Mouse (Mus musculus) forebrain, embryonic 15.5 days (tissue): ENCODE results near the gene Phc2. TPM values are rescaled to one million over a fixed set of nuclear protein-coding genes. Genes with fewer than 3 reads are reported as not detected.
A peak's percentile ranks its signal among the peaks of the same experiment; 100 is the strongest.

Source experiments
- ATAC-seq: fragments of 200-750 bp; cut with Nextera tagmentation; replicated peaks from 2 replicates; pipeline ENCODE4 v1.8.0; 2017; ENCODE audit warnings: mild to moderate bottlenecking, moderate TSS enrichment, moderate library complexity
- H3K27ac ChIP-seq: fragments of 300-500 bp; sonication (generic); replicated peaks from 2 replicates; pipeline ENCODE4 v1.5.1; 2015; ENCODE audit warnings: mild to moderate bottlenecking, inconsistent platforms
- H3K27me3 ChIP-seq: fragments of 300-500 bp; sonication (generic); 2 replicates; pipeline ENCODE4 v1.6.1; 2015; ENCODE audit warnings: inconsistent platforms
- H3K36me3 ChIP-seq: fragments of 300-500 bp; sonication (generic); 2 replicates; pipeline ENCODE4 v1.6.1; 2015; ENCODE audit warnings: mild to moderate bottlenecking, inconsistent platforms
- H3K4me1 ChIP-seq: fragments of 300-500 bp; sonication (generic); 2 replicates; pipeline ENCODE4 v1.6.1; 2015; ENCODE audit warnings: inconsistent platforms
- H3K4me2 ChIP-seq: fragments of 300-500 bp; sonication (generic); replicated peaks from 2 replicates; pipeline ENCODE4 v1.6.1; 2015; ENCODE audit warnings: mild to moderate bottlenecking, inconsistent platforms
- H3K4me3 ChIP-seq: fragments of 300-500 bp; sonication (generic); 2 replicates; pipeline ENCODE4 v1.5.1; 2015; ENCODE audit warnings: mild to moderate bottlenecking, inconsistent platforms
- H3K9ac ChIP-seq: fragments of 300-500 bp; sonication (generic); replicated peaks from 2 replicates; pipeline ENCODE4 v1.6.1; 2015; ENCODE audit warnings: mild to moderate bottlenecking, inconsistent platforms
- H3K9me3 ChIP-seq: fragments of 300-500 bp; sonication (generic); 2 replicates; pipeline ENCODE4 v1.6.1; 2016; ENCODE audit warnings: inconsistent platforms
- WGBS: fragments of 180-500 bp; shearing (Covaris S2); methylation state at CpG from one replicate; pipeline ENCODE4 v1.1.7; 2015; ENCODE audit warnings: mixed read lengths; 5-methylcytosine and 5-hydroxymethylcytosine counted together
- polyA plus RNA-seq: library from polyadenylated mRNA; unstranded; fragments of >200 nt; fragmentation: Nextera tagmentation; extraction: Ambion mirVana; gene quantifications from 2 replicates; pipeline ENCODE4 v1.2.1, GENCODE M21; 2015

The Phc2 gene
- polyA plus RNA-seq, 1 experiment from 2014 or later, result 88.3 TPM

- no peak overlapping the region for H3K27ac ChIP-seq
- H3K4me1 ChIP-seq, result peaks cover 12% of the 10 kb centered on the region
- no peaks in the 10 kb centered on the region for H3K36me3 ChIP-seq
- H3K27me3 ChIP-seq, result no peaks in the 10 kb centered on the region
- no peak overlapping the region for H3K4me3 ChIP-seq
- no peak overlapping the region for H3K4me2 ChIP-seq
- H3K9me3 ChIP-seq, result no peaks in the 10 kb centered on the region
- no peak overlapping the region for H3K9ac ChIP-seq
- no peak for ATAC-seq
- 51% methylated on average over 8 of the region's 8 CpGs for WGBS
Measured at GRCm38 (mm10) chr4:128681126-128681525, 26.6 kb downstream of the Phc2 start.

GRCm38 (mm10) chr4:128682281-128682680, 27.8 kb downstream of the Phc2 start:
- H3K9ac ChIP-seq, result no peak overlapping the region
- no peak overlapping the region for H3K27ac ChIP-seq
- no peak for ATAC-seq
- H3K27me3 ChIP-seq, result no peaks in the 10 kb centered on the region
- H3K9me3 ChIP-seq, result no peaks in the 10 kb centered on the region
- 90% methylated on average over 13 of the region's 13 CpGs for WGBS
- peaks cover 12% of the 10 kb centered on the region for H3K4me1 ChIP-seq
- no peak overlapping the region for H3K4me3 ChIP-seq
- no peak overlapping the region for H3K4me2 ChIP-seq
- no peaks in the 10 kb centered on the region for H3K36me3 ChIP-seq

- ATAC-seq, result no peak
- H3K4me3 ChIP-seq, result no peak overlapping the region
- H3K9me3 ChIP-seq, result no peaks in the 10 kb centered on the region
- 48% methylated on average over 3 of the region's 3 CpGs for WGBS
- no peaks in the 10 kb centered on the region for H3K27me3 ChIP-seq
- no peak overlapping the region for H3K4me2 ChIP-seq
- H3K4me1 ChIP-seq, result peaks cover 17% of the 10 kb centered on the region
- H3K9ac ChIP-seq, result no peak overlapping the region
- H3K27ac ChIP-seq, result no peak overlapping the region
- no peaks in the 10 kb centered on the region for H3K36me3 ChIP-seq
Measured at GRCm38 (mm10) chr4:128683706-128684105, 29.2 kb downstream of the Phc2 start.

GRCm38 (mm10) chr4:128684108-128684507, 29.6 kb downstream of the Phc2 start:
- Histone ChIP-seq H3K27me3 (no peaks in the 10 kb centered on the region), H3K4me3 (no peak overlapping the region), H3K9me3 (no peaks in the 10 kb centered on the region), H3K36me3 (no peaks in the 10 kb centered on the region), H3K4me2 (no peak overlapping the region), H3K9ac (no peak overlapping the region), H3K27ac (no peak overlapping the region), H3K4me1 (peaks cover 17% of the 10 kb centered on the region)
- ATAC-seq, result no peak
- WGBS, result 72% methylated on average over 11 of the region's 11 CpGs

GRCm38 (mm10) chr4:128688513-128688913, 34.0 kb downstream of the Phc2 start:
- Histone ChIP-seq H3K4me2 (peak overlapping the region; percentile 50), H3K9ac (peak overlapping the region; percentile 37; the same call in 1 of the 2 replicates), H3K27me3 (no peaks in the 10 kb centered on the region), H3K36me3 (no peaks in the 10 kb centered on the region), H3K9me3 (no peaks in the 10 kb centered on the region), H3K27ac (peak overlapping the region; percentile 83), H3K4me1 (peaks cover 56% of the 10 kb centered on the region), H3K4me3 (peak overlapping the region; percentile 32)
- ATAC-seq, result peak; percentile 80
- WGBS, result 40% methylated on average over 6 of the region's 6 CpGs

GRCm38 (mm10) chr4:128688976-128689375, 34.5 kb downstream of the Phc2 start:
- Histone ChIP-seq H3K4me3 (peak overlapping the region; percentile 32), H3K27ac (peak overlapping the region; percentile 83), H3K9me3 (no peaks in the 10 kb centered on the region), H3K36me3 (no peaks in the 10 kb centered on the region), H3K9ac (peak overlapping the region; percentile 37), H3K27me3 (no peaks in the 10 kb centered on the region), H3K4me1 (peaks cover 61% of the 10 kb centered on the region), H3K4me2 (peak overlapping the region; percentile 50)
- peak; percentile 65 for ATAC-seq
- WGBS, result 59% methylated on average over 9 of the region's 9 CpGs

- Histone ChIP-seq H3K27me3 (no peaks in the 10 kb centered on the region), H3K4me1 (peaks cover 67% of the 10 kb centered on the region), H3K36me3 (no peaks in the 10 kb centered on the region), H3K4me3 (peak overlapping the region; percentile 32), H3K27ac (peak overlapping the region; percentile 83), H3K9ac (no peak overlapping the region), H3K9me3 (no peaks in the 10 kb centered on the region), H3K4me2 (peak overlapping the region; percentile 50)
- no peak for ATAC-seq
- 52% methylated on average over 6 of the region's 6 CpGs for WGBS
Measured at GRCm38 (mm10) chr4:128689739-128690304, 35.3 kb downstream of the Phc2 start.

- Histone ChIP-seq H3K9me3 (no peaks in the 10 kb centered on the region), H3K27me3 (no peaks in the 10 kb centered on the region), H3K4me3 (no peak overlapping the region), H3K27ac (no peak overlapping the region), H3K4me1 (peaks cover 76% of the 10 kb centered on the region), H3K36me3 (no peaks in the 10 kb centered on the region), H3K4me2 (no peak overlapping the region), H3K9ac (no peak overlapping the region)
- no peak for ATAC-seq
- WGBS, result 88% methylated on average over 4 of the region's 4 CpGs
Measured at GRCm38 (mm10) chr4:128691195-128691594, 36.7 kb downstream of the Phc2 start.

GRCm38 (mm10) chr4:128692149-128692925, 37.8 kb downstream of the Phc2 start:
- H3K4me3 ChIP-seq, result no peak overlapping the region
- ATAC-seq, result peak; percentile 36; the same call in 1 of the 2 replicates
- no peaks in the 10 kb centered on the region for H3K36me3 ChIP-seq
- 53% methylated on average over 14 of the region's 15 CpGs for WGBS
- 0 out of 2 replicates have a peak overlapping the region, but pooled peaks have one; percentile 12 for H3K27ac ChIP-seq
- no peaks in the 10 kb centered on the region for H3K27me3 ChIP-seq
- peaks cover 78% of the 10 kb centered on the region for H3K4me1 ChIP-seq
- H3K9me3 ChIP-seq, result no peaks in the 10 kb centered on the region
- H3K4me2 ChIP-seq, result no peak overlapping the region
- H3K9ac ChIP-seq, result no peak overlapping the region

GRCm38 (mm10) chr4:128693207-128693606, 38.7 kb downstream of the Phc2 start:
- 46% methylated on average over 5 of the region's 5 CpGs for WGBS
- H3K27ac ChIP-seq, result no peak overlapping the region
- H3K4me1 ChIP-seq, result peaks cover 80% of the 10 kb centered on the region

GRCm38 (mm10) chr4:128694315-128694714, 39.8 kb downstream of the Phc2 start:
- ATAC-seq, result no peak
- Histone ChIP-seq H3K4me3 (no peak overlapping the region), H3K4me2 (no peak overlapping the region), H3K27me3 (no peaks in the 10 kb centered on the region), H3K36me3 (no peaks in the 10 kb centered on the region), H3K9ac (no peak overlapping the region), H3K27ac (no peak overlapping the region), H3K4me1 (peaks cover 75% of the 10 kb centered on the region), H3K9me3 (no peaks in the 10 kb centered on the region)

More at GRCm38 (mm10) chr4:128693207-128693606, 38.7 kb downstream of the Phc2 start:
- ATAC-seq, result no peak
- H3K27me3 ChIP-seq, result no peaks in the 10 kb centered on the region
- H3K4me3 ChIP-seq, result no peak overlapping the region
- H3K36me3 ChIP-seq, result no peaks in the 10 kb centered on the region
- H3K9ac ChIP-seq, result no peak overlapping the region
- H3K9me3 ChIP-seq, result no peaks in the 10 kb centered on the region
- H3K4me2 ChIP-seq, result no peak overlapping the region

GRCm38 (mm10) chr4:128695149-128695548, 40.6 kb downstream of the Phc2 start:
- no peak overlapping the region for H3K4me2 ChIP-seq
- H3K27me3 ChIP-seq, result no peaks in the 10 kb centered on the region
- H3K36me3 ChIP-seq, result no peaks in the 10 kb centered on the region
- no peak overlapping the region for H3K9ac ChIP-seq
- no peak overlapping the region for H3K4me3 ChIP-seq
- no peaks in the 10 kb centered on the region for H3K9me3 ChIP-seq
- WGBS, result 69% methylated on average over 7 of the region's 7 CpGs
- peaks cover 66% of the 10 kb centered on the region for H3K4me1 ChIP-seq
- no peak for ATAC-seq
- 0 out of 2 replicates have a peak overlapping the region, but pooled peaks have one; percentile 19 for H3K27ac ChIP-seq
